Mouse (Mus musculus) forebrain, embryonic 12.5 days (tissue): ENCODE results near the gene Epb42. TPM values are rescaled to one million over a fixed set of nuclear protein-coding genes. Genes with fewer than 3 reads are reported as not detected.
A peak's percentile ranks its signal among the peaks of the same experiment; 100 is the strongest.
"Not testable (repeated sequence)": the region's sequence is repeated elsewhere in the genome, so short reads cannot be mapped to it uniquely, and the experiment has no call there.

Experiments used
- ATAC-seq: fragments of 200-750 bp; cut with Nextera tagmentation; 2 replicates; pipeline ENCODE4 v1.8.0; 2017; ENCODE audit warnings: moderate TSS enrichment; ENCODE audit not compliant: low FRiP score
- H3K27ac ChIP-seq: fragments of 300-500 bp; sonication (generic); 2 replicates; pipeline ENCODE4 v1.5.1; 2016; ENCODE audit warnings: mild to moderate bottlenecking
- H3K27me3 ChIP-seq: fragments of 300-500 bp; sonication (generic); 2 replicates; pipeline ENCODE4 v1.6.1; 2016; ENCODE audit warnings: mild to moderate bottlenecking
- H3K36me3 ChIP-seq: fragments of 300-500 bp; sonication (generic); replicated peaks from 2 replicates; pipeline ENCODE4 v1.6.1; 2016; ENCODE audit warnings: mild to moderate bottlenecking
- H3K4me1 ChIP-seq: fragments of 300-500 bp; sonication (generic); 2 replicates; pipeline ENCODE4 v1.6.1; 2016
- H3K4me2 ChIP-seq: fragments of 300-500 bp; sonication (generic); 2 replicates; pipeline ENCODE4 v1.6.1; 2016; ENCODE audit warnings: mild to moderate bottlenecking, moderate library complexity
- H3K4me3 ChIP-seq: fragments of 300-500 bp; sonication (generic); replicated peaks from 2 replicates; pipeline ENCODE4 v1.5.1; 2016; ENCODE audit warnings: mild to moderate bottlenecking
- H3K9ac ChIP-seq: fragments of 300-500 bp; sonication (generic); 2 replicates; pipeline ENCODE4 v1.6.1; 2016; ENCODE audit warnings: mild to moderate bottlenecking
- H3K9me3 ChIP-seq: fragments of 300-500 bp; sonication (generic); 2 replicates; pipeline ENCODE4 v1.6.1; 2016
- WGBS: fragments of 180-500 bp; shearing (Covaris S2); methylation state at CpG from one replicate; pipeline ENCODE4 v1.1.7; 2016; 5-methylcytosine and 5-hydroxymethylcytosine counted together
- polyA plus RNA-seq: library from polyadenylated mRNA; unstranded; fragments of >200 nt; fragmentation: Nextera tagmentation; extraction: Ambion mirVana; gene quantifications from 2 replicates; pipeline ENCODE4 v1.2.1, GENCODE M21; 2016

The Epb42 gene
- polyA plus RNA-seq, 1 experiment from 2014 or later: 3.9 TPM

DNA sequence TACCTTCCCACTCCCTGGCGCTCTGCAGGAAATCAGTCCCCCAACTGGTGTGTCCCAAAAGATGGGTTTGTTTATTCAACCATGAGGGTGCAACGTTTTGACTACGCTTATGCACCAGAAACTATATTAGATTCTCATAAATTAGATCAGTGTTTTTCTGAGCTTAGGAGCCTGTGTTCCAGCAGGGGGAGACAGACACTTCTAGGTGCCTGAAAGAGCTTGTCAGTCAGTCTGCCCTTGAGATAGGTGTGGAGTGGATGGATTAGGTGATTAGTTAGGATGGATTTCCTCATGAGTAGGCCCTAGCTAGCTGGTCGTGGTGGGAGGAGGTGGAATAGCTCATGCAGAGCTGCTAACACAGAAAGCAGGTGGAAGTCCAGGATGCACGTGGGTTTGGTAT, 4.2 kb upstream of the Epb42 start:
- no peak overlapping the region for H3K9ac ChIP-seq
- 54% methylated on average over 5 of the region's 5 CpGs for WGBS
- no peaks in the 10 kb centered on the region for H3K36me3 ChIP-seq
- no peak overlapping the region for H3K27ac ChIP-seq
- H3K4me3 ChIP-seq: no peak overlapping the region
- H3K27me3 ChIP-seq: no peaks in the 10 kb centered on the region
- no peaks in the 10 kb centered on the region for H3K4me1 ChIP-seq
- no peak for ATAC-seq
- H3K9me3 ChIP-seq: no peaks in the 10 kb centered on the region
- H3K4me2 ChIP-seq: no peak overlapping the region

DNA sequence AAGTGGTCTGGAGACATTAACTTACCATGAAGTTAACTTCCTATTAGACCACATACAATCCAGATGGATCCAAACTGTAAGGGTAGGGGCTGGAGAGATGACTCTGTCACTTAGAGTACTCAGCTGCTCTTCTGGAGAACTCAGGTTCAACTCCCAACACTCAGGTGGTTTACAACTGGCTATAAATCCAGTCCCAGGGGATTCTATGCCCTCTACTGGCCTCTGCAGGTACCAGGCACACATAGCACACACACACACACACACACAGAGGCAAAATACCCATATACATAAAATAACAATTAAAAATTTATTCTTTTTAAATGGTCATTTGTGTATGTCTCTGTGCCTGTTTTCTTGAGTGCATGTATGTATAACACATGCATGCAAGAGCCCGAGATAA, 2.5 kb upstream of the Epb42 start:
- no peak overlapping the region for H3K4me3 ChIP-seq
- ATAC-seq: no peak
- H3K4me2 ChIP-seq: no peak overlapping the region
- no peaks in the 10 kb centered on the region for H3K36me3 ChIP-seq
- no peak overlapping the region for H3K27ac ChIP-seq
- no peak overlapping the region for H3K9ac ChIP-seq
- no peaks in the 10 kb centered on the region for H3K4me1 ChIP-seq
- no peaks in the 10 kb centered on the region for H3K9me3 ChIP-seq
- no peaks in the 10 kb centered on the region for H3K27me3 ChIP-seq
- 95% methylated on average over 1 of the region's 1 CpGs for WGBS

DNA sequence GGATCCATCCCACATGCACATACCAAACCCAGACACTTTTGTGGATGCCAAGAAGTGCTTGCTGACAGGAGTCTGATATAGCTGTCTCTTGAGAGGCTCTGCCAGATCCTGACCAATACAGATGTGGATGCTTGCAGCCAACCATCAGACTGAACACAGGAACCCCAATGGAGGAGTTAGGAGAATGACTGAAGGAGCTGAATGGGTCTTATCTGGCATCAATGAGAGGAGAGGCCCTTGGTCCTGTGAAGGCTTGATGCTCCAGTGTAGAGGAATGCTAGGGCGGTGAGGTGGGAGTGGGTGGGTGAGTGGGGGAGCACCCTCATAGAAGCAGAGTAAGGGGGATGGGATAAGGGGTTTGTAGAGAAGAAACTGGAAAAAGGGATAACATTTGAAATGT, 2.0 kb upstream of the Epb42 start:
- not testable (repeated sequence) for H3K36me3 ChIP-seq, H3K4me2 ChIP-seq, H3K4me3 ChIP-seq, ATAC-seq, H3K9ac ChIP-seq, H3K4me1 ChIP-seq, H3K9me3 ChIP-seq, H3K27me3 ChIP-seq, H3K27ac ChIP-seq
- 95% methylated on average over 1 of the region's 1 CpGs for WGBS

GRCm38 (mm10) chr2:121022918-121023317, 14.0 kb downstream of the Epb42 start:
- H3K36me3 ChIP-seq: peaks cover 1% of the 10 kb centered on the region
- no peak overlapping the region for H3K4me2 ChIP-seq
- no peak overlapping the region for H3K9ac ChIP-seq
- no peaks in the 10 kb centered on the region for H3K4me1 ChIP-seq
- WGBS: 79% methylated on average over 5 of the region's 5 CpGs
- no peak for ATAC-seq
- H3K9me3 ChIP-seq: no peaks in the 10 kb centered on the region
- no peak overlapping the region for H3K4me3 ChIP-seq
- H3K27ac ChIP-seq: no peak overlapping the region
- no peaks in the 10 kb centered on the region for H3K27me3 ChIP-seq

DNA sequence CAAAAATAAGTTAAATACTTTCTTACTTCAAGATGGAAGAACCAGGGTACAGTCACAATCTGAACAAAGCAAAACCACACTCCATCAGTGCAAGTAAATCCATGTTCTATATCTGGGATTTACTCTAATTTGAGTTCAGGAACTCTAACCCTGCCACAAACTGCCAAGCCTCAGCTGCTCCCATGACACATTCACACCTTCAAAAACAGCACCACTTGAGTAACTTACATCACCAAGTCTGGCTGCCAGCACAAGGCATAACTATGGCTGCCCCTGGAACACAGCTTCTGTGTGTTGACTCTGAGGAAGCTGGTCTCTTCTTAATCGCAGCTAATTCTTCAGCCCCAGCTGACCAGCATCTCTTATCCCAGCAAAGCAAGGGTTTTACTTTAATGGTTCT, 19.7 kb downstream of the Epb42 start:
- no peaks in the 10 kb centered on the region for H3K4me1 ChIP-seq
- WGBS: 89% methylated on average over 1 of the region's 1 CpGs
- H3K27ac ChIP-seq: no peak overlapping the region
- no peaks in the 10 kb centered on the region for H3K9me3 ChIP-seq
- H3K4me3 ChIP-seq: no peak overlapping the region
- no peak for ATAC-seq
- H3K9ac ChIP-seq: no peak overlapping the region
- peaks cover 34% of the 10 kb centered on the region for H3K36me3 ChIP-seq
- no peak overlapping the region for H3K4me2 ChIP-seq
- no peaks in the 10 kb centered on the region for H3K27me3 ChIP-seq

DNA sequence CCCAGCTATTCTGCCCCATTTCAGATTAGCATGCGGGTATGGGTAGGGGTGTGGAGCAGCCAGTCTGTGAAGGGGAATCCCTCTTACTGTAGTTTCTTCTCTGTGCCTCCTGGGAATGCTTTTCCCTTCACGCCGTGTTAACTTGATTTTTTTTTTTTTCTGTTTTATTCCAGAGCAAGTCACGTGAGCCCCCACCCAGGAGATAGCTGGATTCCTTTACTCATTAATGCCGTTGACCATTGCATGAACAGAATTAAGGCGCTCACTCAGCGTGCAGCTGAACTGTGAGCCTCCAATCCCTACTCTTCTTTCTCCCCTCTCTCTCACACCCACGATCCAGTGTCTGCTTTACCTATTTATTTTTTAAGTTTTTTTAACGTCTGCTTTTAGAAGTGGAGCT, 20.6 kb downstream of the Epb42 start:
- H3K27ac ChIP-seq: no peak overlapping the region
- 87% methylated on average over 9 of the region's 9 CpGs for WGBS
- no peaks in the 10 kb centered on the region for H3K4me1 ChIP-seq
- H3K4me3 ChIP-seq: no peak overlapping the region
- H3K9me3 ChIP-seq: no peaks in the 10 kb centered on the region
- H3K27me3 ChIP-seq: no peaks in the 10 kb centered on the region
- ATAC-seq: no peak
- H3K36me3 ChIP-seq: peaks cover 41% of the 10 kb centered on the region
- no peak overlapping the region for H3K9ac ChIP-seq
- no peak overlapping the region for H3K4me2 ChIP-seq

GRCm38 (mm10) chr2:121015507-121015906, 21.4 kb downstream of the Epb42 start:
- H3K4me1 ChIP-seq: no peaks in the 10 kb centered on the region
- no peaks in the 10 kb centered on the region for H3K27me3 ChIP-seq
- no peaks in the 10 kb centered on the region for H3K9me3 ChIP-seq
- no peak for ATAC-seq
- H3K27ac ChIP-seq: no peak overlapping the region
- no peak overlapping the region for H3K9ac ChIP-seq
- H3K36me3 ChIP-seq: peaks cover 43% of the 10 kb centered on the region
- H3K4me2 ChIP-seq: no peak overlapping the region
- no peak overlapping the region for H3K4me3 ChIP-seq
- 81% methylated on average over 2 of the region's 2 CpGs for WGBS

DNA sequence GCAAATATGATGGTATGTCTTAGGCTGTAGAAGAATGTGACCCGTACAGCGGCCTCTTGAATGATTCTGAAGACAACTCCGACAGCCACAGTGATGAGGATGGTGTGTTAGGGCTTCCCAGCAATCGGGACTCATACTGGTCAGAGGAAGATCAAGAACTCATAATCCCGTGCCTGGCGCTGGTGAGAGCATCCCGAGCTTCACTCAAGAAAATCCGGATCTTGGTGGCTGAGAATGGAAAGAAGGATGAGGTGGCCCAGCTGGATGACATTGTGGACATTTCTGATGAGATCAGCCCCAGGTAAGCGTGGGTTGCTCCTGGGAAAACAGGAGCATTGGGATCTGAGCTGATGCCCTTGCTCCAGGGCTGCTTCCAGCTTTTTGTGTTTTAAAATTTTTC, 24.2 kb downstream of the Epb42 start:
- Histone ChIP-seq H3K4me3 (no peak overlapping the region), H3K36me3 (peaks cover 39% of the 10 kb centered on the region), H3K27me3 (no peaks in the 10 kb centered on the region), H3K4me1 (peaks cover 11% of the 10 kb centered on the region), H3K9me3 (no peaks in the 10 kb centered on the region), H3K4me2 (no peak overlapping the region), H3K9ac (no peak overlapping the region), H3K27ac (no peak overlapping the region)
- no peak for ATAC-seq
- 86% methylated on average over 9 of the region's 9 CpGs for WGBS

DNA sequence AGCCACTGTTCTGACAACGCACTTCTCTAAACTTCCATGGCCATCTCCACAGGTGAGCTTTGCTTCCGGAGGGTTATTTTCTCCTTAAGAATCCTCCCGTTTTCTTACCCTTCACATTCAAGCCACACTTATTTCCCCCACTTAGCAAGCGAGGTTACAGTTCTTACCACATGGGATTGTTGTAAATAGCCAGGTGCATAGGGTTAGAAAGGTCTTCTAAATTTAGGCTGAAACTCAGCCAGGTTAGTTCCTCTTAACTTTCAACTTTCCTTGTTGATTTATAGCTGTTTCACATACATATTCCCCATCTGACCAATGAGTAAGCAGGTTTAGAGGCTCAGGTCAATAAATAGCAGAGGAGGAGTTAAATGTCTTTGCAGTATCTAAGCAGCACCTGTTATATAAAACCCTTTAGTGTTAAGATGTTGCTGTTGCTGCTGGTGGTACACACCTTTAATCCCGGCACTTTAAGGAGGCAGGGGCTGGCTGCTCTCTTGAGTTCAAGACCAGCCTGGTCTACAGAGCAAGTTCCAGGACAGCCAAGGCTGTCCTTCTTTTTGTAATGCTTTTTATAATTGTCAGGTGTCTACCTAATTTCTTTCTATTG, 27.7 kb downstream of the Epb42 start:
- ATAC-seq: no peak
- Histone ChIP-seq H3K4me1 (peaks cover 11% of the 10 kb centered on the region), H3K4me3 (peak overlapping the region; percentile 83), H3K36me3 (peaks cover 24% of the 10 kb centered on the region), H3K4me2 (peak overlapping the region; percentile 82), H3K9me3 (no peaks in the 10 kb centered on the region), H3K9ac (peak overlapping the region; percentile 74), H3K27me3 (no peaks in the 10 kb centered on the region), H3K27ac (no peak overlapping the region)
- WGBS: 27% methylated on average over 5 of the region's 5 CpGs

GRCm38 (mm10) chr2:121008664-121009007, 28.2 kb downstream of the Epb42 start:
- H3K36me3 ChIP-seq: peaks cover 22% of the 10 kb centered on the region
- H3K4me1 ChIP-seq: peaks cover 11% of the 10 kb centered on the region
- peak overlapping the region; percentile 82 for H3K4me2 ChIP-seq
- H3K4me3 ChIP-seq: peak overlapping the region; percentile 83
- ATAC-seq: no peak; the same call in 1 of the 2 replicates
- no peaks in the 10 kb centered on the region for H3K9me3 ChIP-seq
- peak overlapping the region; percentile 74 for H3K9ac ChIP-seq
- H3K27me3 ChIP-seq: no peaks in the 10 kb centered on the region
- WGBS: under 1% methylated on average over 12 of the region's 12 CpGs
- no peak overlapping the region for H3K27ac ChIP-seq

- Histone ChIP-seq H3K9ac (peak within 1 kb of the TSS; percentile 74), H3K4me2 (peak within 1 kb of the TSS; percentile 82), H3K27me3 (no peaks in the 10 kb centered on the region), H3K4me3 (peak within 1 kb of the TSS; percentile 83), H3K4me1 (peaks cover 11% of the 10 kb centered on the region), H3K9me3 (no peaks in the 10 kb centered on the region), H3K36me3 (peaks cover 18% of the 10 kb centered on the region), H3K27ac (peak within 1 kb of the TSS; percentile 25; the same call in 1 of the 2 replicates)
- 2% methylated on average over 34 of the region's 34 CpGs for WGBS
- peak; percentile 95 for ATAC-seq
Measured at GRCm38 (mm10) chr2:121007925-121008663, 28.8 kb downstream of the Epb42 start, which contains the start of gene Ccndbp1. TSS of gene Ccndbp1 (plus strand) at chr2:121008403.

- Histone ChIP-seq H3K4me2 (no peak overlapping the region), H3K27ac (no peak overlapping the region), H3K27me3 (no peaks in the 10 kb centered on the region), H3K4me1 (peaks cover 11% of the 10 kb centered on the region), H3K9me3 (no peaks in the 10 kb centered on the region), H3K4me3 (no peak overlapping the region), H3K36me3 (peaks cover 7% of the 10 kb centered on the region; the same call in 1 of the 2 replicates), H3K9ac (no peak overlapping the region)
- WGBS: 84% methylated on average over 1 of the region's 1 CpGs
- no peak for ATAC-seq
Measured at GRCm38 (mm10) chr2:121006986-121007385, 29.9 kb downstream of the Epb42 start.
